Mouse (Mus musculus) myocyte (in vitro differentiated cells): ENCODE data around the gene Dhx57. TPM values are rescaled to one million over a fixed set of nuclear protein-coding genes. Genes with fewer than 3 reads are reported as not detected.
A peak's percentile ranks its signal among the peaks of the same experiment; 100 is the strongest.

ENCODE experiments used
- H3K27me3 ChIP-seq: one replicate; pipeline ENCODE4 v1.6.1; 2011; ENCODE audit not compliant: control insufficient read depth, insufficient read depth, insufficient read length
- H3K36me3 ChIP-seq: one replicate; pipeline ENCODE4 v1.6.1; 2011; ENCODE audit not compliant: control insufficient read depth, insufficient read depth
- H3K4me2 ChIP-seq: one replicate; pipeline ENCODE4 v1.6.1; 2011; ENCODE audit warnings: low read depth, control low read depth
- H3K4me3 ChIP-seq: one replicate; pipeline ENCODE4 v1.5.1; 2011; ENCODE audit warnings: mild to moderate bottlenecking, control low read depth, moderate library complexity
- H3K79me2 ChIP-seq: one replicate; pipeline ENCODE4 v1.6.1; 2011; ENCODE audit not compliant: control insufficient read depth, insufficient read depth
- H3ac ChIP-seq: one replicate; pipeline ENCODE4 v1.6.1; 2011; ENCODE audit not compliant: control insufficient read depth, insufficient read length
- CEBPB ChIP-seq: IDR thresholded peaks from 2 replicates; pipeline ENCODE4 v1.6.1; 2011; ENCODE audit warnings: mild to moderate bottlenecking, moderate library complexity; ENCODE audit not compliant: poor library complexity, insufficient read depth, severe bottlenecking
- E2F4 ChIP-seq: IDR thresholded peaks from one replicate; pipeline ENCODE4 v1.6.1; 2011; ENCODE audit warnings: mild to moderate bottlenecking, control low read depth, moderate library complexity; ENCODE audit not compliant: insufficient read depth
- MAX ChIP-seq: IDR thresholded peaks from one replicate; pipeline ENCODE4 v1.6.1; 2011; ENCODE audit warnings: low read depth, mild to moderate bottlenecking, control low read depth
- MYOD1 ChIP-seq, 3 experiments: IDR thresholded peaks; one replicate each; pipeline ENCODE4 v1.6.1; 2011; ENCODE audit warnings: control low read depth in 2 of 3, low read depth in 2 of 3, mild to moderate bottlenecking in 2 of 3, moderate library complexity in 1 of 3; ENCODE audit not compliant: insufficient read length in 2 of 3, control insufficient read depth in 1 of 3
- MYOG ChIP-seq, 3 experiments: IDR thresholded peaks; one replicate each; pipeline ENCODE4 v1.6.1; 2011; ENCODE audit warnings: control low read depth in 2 of 3, low read depth in 2 of 3, mild to moderate bottlenecking in 2 of 3; ENCODE audit not compliant: insufficient read length in 2 of 3, control insufficient read depth in 1 of 3, insufficient read depth in 1 of 3
- POLR2A ChIP-seq: IDR thresholded peaks from one replicate; pipeline ENCODE4 v1.6.1; 2011; ENCODE audit warnings: low read depth, mild to moderate bottlenecking, control low read depth, moderate library complexity; ENCODE audit not compliant: insufficient read length
- POLR2AphosphoS2 ChIP-seq: IDR thresholded peaks from one replicate; pipeline ENCODE4 v1.6.1; 2011; ENCODE audit warnings: low read depth, control low read depth; ENCODE audit not compliant: insufficient read length
- REST ChIP-seq: IDR thresholded peaks from one replicate; pipeline ENCODE4 v1.6.1; 2011; ENCODE audit warnings: mild to moderate bottlenecking, control low read depth, moderate library complexity; ENCODE audit not compliant: insufficient read depth, insufficient read length
- SRF ChIP-seq: IDR thresholded peaks from one replicate; pipeline ENCODE4 v1.6.1; 2011; ENCODE audit warnings: low read depth; ENCODE audit not compliant: control insufficient read depth, insufficient read length
- TCF12 ChIP-seq: IDR thresholded peaks from one replicate; pipeline ENCODE4 v1.6.1; 2011; ENCODE audit warnings: mild to moderate bottlenecking, control low read depth; ENCODE audit not compliant: poor library complexity, insufficient read depth, severe bottlenecking
- TCF3 ChIP-seq: IDR thresholded peaks from one replicate; pipeline ENCODE4 v1.6.1; 2011; ENCODE audit warnings: low read depth, control low read depth; ENCODE audit not compliant: insufficient read length
- USF1 ChIP-seq: IDR thresholded peaks from one replicate; pipeline ENCODE4 v1.6.1; 2011; ENCODE audit warnings: low read depth, mild to moderate bottlenecking, control low read depth, moderate library complexity
- polyA plus RNA-seq: library from polyadenylated mRNA; unstranded; fragments of >200 nt; fragmentation: generic; extraction: Trizol; gene quantifications from one replicate; pipeline ENCODE4 v1.2.1, GENCODE M21; 2012; ENCODE audit warnings: missing spikeins

Dhx57 gene
- polyA plus RNA-seq, 1 experiment: 7.4 TPM

DNA sequence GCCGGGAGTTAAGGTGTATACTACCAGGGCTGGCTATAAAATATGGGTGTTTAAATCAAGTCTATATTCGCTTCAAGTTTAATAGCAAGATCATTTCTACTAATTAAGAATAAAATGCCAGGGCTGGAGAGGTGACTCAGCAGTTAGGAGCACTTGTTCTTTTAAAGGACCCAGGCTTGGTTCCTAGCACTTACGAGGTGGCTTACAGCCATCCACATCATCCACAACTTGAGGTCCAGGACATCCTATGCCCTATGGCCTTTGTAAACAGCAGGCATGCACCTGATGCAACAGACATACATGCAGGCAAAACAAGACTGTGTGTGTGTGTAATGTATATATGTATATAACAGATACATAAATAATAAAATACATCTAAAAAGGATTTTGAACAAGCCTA is 22.1 kb downstream of the Dhx57 start:
- Histone ChIP-seq H3K4me3 (no peak overlapping the region), H3ac (no peak overlapping the region), H3K36me3 (peaks cover 50% of the 10 kb centered on the region), H3K4me2 (no peak overlapping the region), H3K27me3 (no peaks in the 10 kb centered on the region), H3K79me2 (no peaks in the 10 kb centered on the region)
- no peak for TF ChIP-seq MYOG (IDR thresholded peaks at IDR 0.05; ENCODE audit: control insufficient read depth in 1 of 3, insufficient read depth in 1 of 3, insufficient read length in 2 of 3, low read depth in 2 of 3)
- TF ChIP-seq REST: no peak
- no peak for TF ChIP-seq CEBPB
- TF ChIP-seq POLR2AphosphoS2: no peak
- TF ChIP-seq USF1: no peak
- TF ChIP-seq SRF: no peak
- TF ChIP-seq E2F4: no peak
- TF ChIP-seq TCF3: no peak
- TF ChIP-seq POLR2A: no peak
- no peak for TF ChIP-seq MYOD1 (IDR thresholded peaks at IDR 0.05; ENCODE audit: control insufficient read depth in 1 of 3, insufficient read length in 2 of 3, low read depth in 2 of 3)
- no peak for TF ChIP-seq TCF12
- no peak for TF ChIP-seq MAX

DNA sequence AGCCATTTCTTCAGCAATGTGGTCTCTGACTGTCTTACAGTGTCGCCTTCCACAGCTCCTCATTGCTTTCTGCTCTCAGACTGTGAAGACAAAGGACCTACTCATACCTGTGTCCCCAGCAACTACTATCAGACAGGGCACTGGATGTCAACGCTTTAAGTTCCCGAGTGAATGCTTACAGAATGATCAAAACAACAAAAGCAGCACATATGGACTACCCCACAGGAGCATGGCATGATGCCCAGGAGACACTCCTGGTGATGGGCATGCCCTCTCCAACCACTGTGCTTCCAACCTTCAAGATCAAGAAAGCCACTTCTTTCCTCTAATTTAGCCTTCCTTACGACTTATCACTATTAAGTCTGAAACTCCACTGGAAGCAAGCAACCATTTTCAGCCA is 23.2 kb downstream of the Dhx57 start:
- Histone ChIP-seq H3K27me3 (no peaks in the 10 kb centered on the region), H3K4me3 (no peak overlapping the region)
- TF ChIP-seq MYOD1 (IDR thresholded peaks at IDR 0.05; ENCODE audit: control insufficient read depth in 1 of 3, insufficient read length in 2 of 3, low read depth in 2 of 3) (no peak), TCF3 (no peak), MYOG (IDR thresholded peaks at IDR 0.05; ENCODE audit: control insufficient read depth in 1 of 3, insufficient read depth in 1 of 3, insufficient read length in 2 of 3, low read depth in 2 of 3) (no peak), E2F4 (no peak), REST (no peak), USF1 (no peak), CEBPB (no peak), MAX (no peak), TCF12 (no peak), POLR2A (no peak), POLR2AphosphoS2 (no peak), SRF (no peak)

DNA sequence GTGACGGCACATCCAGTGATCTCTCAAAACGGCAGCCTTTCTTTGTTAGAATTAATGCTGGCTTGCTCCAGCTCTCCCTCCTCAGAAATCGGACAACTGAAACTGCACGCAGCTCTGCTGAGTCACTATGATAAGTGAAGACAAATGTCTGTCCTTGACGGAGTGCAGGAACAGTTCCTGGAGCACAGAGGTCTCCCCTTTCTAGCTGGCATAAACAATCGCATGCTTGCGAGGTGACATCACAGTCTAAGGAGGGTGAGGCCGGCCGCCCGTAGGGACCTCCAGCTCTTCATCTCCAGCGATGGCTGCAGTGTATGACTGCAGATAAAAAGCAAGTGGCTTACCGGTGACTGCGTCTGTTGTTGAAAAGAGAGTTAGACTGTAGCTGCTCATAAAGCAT is 35.1 kb downstream of the Dhx57 start:
- peak overlapping the region; percentile 13 for H3ac ChIP-seq
- no peaks in the 10 kb centered on the region for H3K79me2 ChIP-seq
- peaks cover 53% of the 10 kb centered on the region for H3K36me3 ChIP-seq
- H3K4me3 ChIP-seq: peak overlapping the region; percentile 2
- peak overlapping the region; percentile 85 for H3K4me2 ChIP-seq
- H3K27me3 ChIP-seq: no peaks in the 10 kb centered on the region
- TF ChIP-seq E2F4: no peak
- TF ChIP-seq MYOG (IDR thresholded peaks at IDR 0.05; ENCODE audit: control insufficient read depth in 1 of 3, insufficient read depth in 1 of 3, insufficient read length in 2 of 3, low read depth in 2 of 3): peak in 1 of 3 experiments; percentile 46
- TF ChIP-seq MYOD1 (IDR thresholded peaks at IDR 0.05; ENCODE audit: control insufficient read depth in 1 of 3, insufficient read length in 2 of 3, low read depth in 2 of 3): peak in 2 of 3 experiments; percentile 54 to 57

More for the DNA sequence above, 23.2 kb downstream of the Dhx57 start:
- H3ac ChIP-seq: no peak overlapping the region
- H3K36me3 ChIP-seq: peaks cover 50% of the 10 kb centered on the region
- no peak overlapping the region for H3K4me2 ChIP-seq
- no peaks in the 10 kb centered on the region for H3K79me2 ChIP-seq

DNA sequence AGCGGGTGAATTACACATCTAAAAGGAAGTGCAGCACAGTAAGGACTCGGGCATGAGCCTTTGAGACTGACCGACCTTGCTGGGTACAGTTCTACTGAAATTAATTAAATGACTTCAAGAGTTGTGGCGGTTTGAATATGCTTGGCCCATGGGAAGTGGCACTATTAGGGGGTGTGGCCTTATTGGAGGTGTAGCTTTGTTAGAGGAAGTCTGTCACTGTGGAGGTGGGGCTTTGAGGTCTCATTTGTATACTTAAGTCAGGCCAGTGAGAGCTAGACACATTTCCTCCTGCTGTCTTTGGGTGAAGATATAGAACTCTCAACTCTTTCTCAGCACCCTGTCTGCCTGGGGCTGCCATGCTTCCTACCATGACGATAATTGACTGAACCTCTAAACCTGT is 35.9 kb downstream of the Dhx57 start:
- no peak overlapping the region for H3K4me3 ChIP-seq
- peak overlapping the region; percentile 85 for H3K4me2 ChIP-seq
- peaks cover 53% of the 10 kb centered on the region for H3K36me3 ChIP-seq
- TF ChIP-seq TCF3: no peak
- no peak for TF ChIP-seq MAX
- TF ChIP-seq E2F4: no peak
- no peak for TF ChIP-seq MYOG (IDR thresholded peaks at IDR 0.05; ENCODE audit: control insufficient read depth in 1 of 3, insufficient read depth in 1 of 3, insufficient read length in 2 of 3, low read depth in 2 of 3)
- no peak for TF ChIP-seq POLR2AphosphoS2
- no peak for TF ChIP-seq TCF12
- TF ChIP-seq POLR2A: no peak
- no peak for TF ChIP-seq REST
- no peak for TF ChIP-seq MYOD1 (IDR thresholded peaks at IDR 0.05; ENCODE audit: control insufficient read depth in 1 of 3, insufficient read length in 2 of 3, low read depth in 2 of 3)
- no peak for TF ChIP-seq USF1
- TF ChIP-seq CEBPB: no peak
- no peak for TF ChIP-seq SRF
- no peaks in the 10 kb centered on the region for H3K79me2 ChIP-seq
- H3K27me3 ChIP-seq: no peaks in the 10 kb centered on the region
- no peak overlapping the region for H3ac ChIP-seq

DNA sequence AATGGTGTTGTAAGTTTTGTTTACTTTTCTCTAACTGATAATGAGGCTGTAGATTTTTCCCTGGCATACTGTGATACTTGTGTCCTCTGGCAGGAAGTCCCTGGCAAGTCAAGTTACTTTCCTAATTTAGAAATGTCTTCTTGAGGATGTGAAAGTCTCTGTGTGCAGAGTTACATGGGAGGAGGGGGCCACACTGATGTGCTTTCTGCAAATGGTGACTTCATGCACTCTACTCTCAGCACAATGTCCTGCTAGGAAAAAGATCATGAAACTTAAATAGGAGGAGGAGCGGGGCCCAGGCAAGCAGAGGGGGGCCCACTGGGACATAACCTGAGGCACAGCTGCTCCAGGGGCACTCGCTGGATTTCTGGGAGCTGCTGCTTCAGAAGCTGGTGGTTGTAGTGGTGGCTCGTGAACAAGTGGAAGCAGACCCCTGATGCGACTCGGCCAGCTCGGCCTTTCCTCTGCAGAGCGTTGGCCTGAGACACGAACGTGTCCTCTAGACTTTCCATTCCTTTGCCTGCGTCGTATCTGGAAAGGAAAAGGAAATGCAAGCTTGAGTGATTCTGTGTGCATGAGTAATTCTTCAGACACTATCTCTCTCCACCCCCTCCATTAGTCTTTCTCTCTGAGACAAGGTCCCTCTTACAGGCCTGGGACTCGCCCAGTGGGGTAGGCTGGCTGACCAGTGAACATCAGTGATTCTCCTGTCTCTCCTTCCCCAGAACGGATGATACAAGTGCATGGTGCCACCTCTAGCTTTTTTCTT is 37.3 kb downstream of the Dhx57 start:
- Histone ChIP-seq H3K79me2 (no peaks in the 10 kb centered on the region), H3K4me2 (no peak overlapping the region), H3K36me3 (peaks cover 46% of the 10 kb centered on the region), H3K4me3 (no peak overlapping the region), H3K27me3 (no peaks in the 10 kb centered on the region), H3ac (no peak overlapping the region)
- no peak for TF ChIP-seq TCF3
- no peak for TF ChIP-seq POLR2A
- no peak for TF ChIP-seq E2F4
- TF ChIP-seq CEBPB: no peak
- no peak for TF ChIP-seq POLR2AphosphoS2
- TF ChIP-seq SRF: no peak
- no peak for TF ChIP-seq MYOD1 (IDR thresholded peaks at IDR 0.05; ENCODE audit: control insufficient read depth in 1 of 3, insufficient read length in 2 of 3, low read depth in 2 of 3)
- TF ChIP-seq REST: no peak
- no peak for TF ChIP-seq TCF12
- TF ChIP-seq MYOG (IDR thresholded peaks at IDR 0.05; ENCODE audit: control insufficient read depth in 1 of 3, insufficient read depth in 1 of 3, insufficient read length in 2 of 3, low read depth in 2 of 3): no peak
- TF ChIP-seq MAX: no peak
- no peak for TF ChIP-seq USF1
